Mouse (Mus musculus): ENCODE results near the gene Tle3. TPM values are rescaled to one million over a fixed set of nuclear protein-coding genes. Genes with fewer than 3 reads are reported as not detected.

Gene Tle3
- polyA plus RNA-seq, 1 experiment from 2014 or later: 24.3 TPM

DNA sequence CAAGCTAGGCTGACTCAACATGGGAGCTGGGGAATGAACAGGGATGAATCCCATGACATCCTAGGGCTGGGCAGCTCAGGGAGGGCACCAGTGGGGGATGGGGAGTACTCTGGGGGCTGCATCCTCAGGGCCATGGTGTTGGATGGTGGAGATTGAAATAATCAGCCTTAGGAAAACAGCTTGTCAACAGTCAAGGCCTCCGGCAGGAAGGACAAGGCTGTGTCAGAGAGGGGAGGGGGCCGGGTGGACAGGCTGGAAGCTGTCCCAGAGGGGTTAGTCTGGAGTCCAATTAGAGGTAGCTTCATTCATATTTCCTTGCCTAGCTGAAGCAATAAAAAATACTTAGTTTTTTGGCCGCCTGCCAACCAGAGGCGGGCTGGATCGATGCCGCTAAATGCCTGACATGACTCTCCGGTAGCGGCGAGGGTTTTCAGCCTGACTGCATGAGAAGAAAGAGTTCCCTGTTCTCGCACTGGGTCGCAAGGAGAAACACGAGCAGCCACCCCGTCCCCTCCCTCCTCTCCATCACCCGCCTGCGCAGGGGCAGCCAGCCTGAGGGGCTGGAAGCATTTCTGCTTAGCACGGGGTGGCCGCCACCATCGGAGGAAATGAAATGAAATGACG is 32.9 kb downstream of the Tle3 start:
- Histone ChIP-seq H3K36me3 (ENCODE audit: control insufficient read depth, insufficient read depth) (peaks cover 82% of the 10 kb centered on the region), H3K4me3 (ENCODE audit: low read depth, low read length) (no peak overlapping the region)
- WGBS: 16% methylated on average over 19 of the region's 19 CpGs

DNA sequence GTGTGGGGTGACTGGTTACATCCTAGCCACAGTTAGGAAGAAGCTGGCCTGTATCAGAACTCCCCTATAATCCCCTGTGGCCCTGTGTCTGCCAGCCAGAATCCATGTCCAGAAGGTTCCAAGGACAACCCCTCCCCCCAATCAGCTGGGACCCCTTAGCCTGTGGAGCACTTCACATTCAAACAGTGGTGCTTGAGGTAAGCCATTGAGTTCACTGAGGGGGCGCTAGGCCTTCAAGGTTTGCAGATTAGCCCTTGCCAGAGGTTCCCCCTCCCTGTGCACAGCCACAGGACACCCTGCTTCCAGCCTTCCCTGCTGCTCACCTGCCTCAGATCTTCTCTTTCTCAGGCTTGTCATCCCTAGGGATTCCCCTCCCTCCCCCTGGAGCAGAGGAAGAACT is 34.2 kb downstream of the Tle3 start:
- no peak overlapping the region for H3K4me3 ChIP-seq (ENCODE audit: low read depth, low read length)
- H3K27ac ChIP-seq (ENCODE audit: low read depth, low read length): no peak overlapping the region
- H3K9ac ChIP-seq (ENCODE audit: low read depth, low read length): no peak overlapping the region
- H3K27me3 ChIP-seq (replicated peaks; ENCODE audit: control insufficient read depth, insufficient read depth, low read length): no peaks in the 10 kb centered on the region
- no peak for TF ChIP-seq CTCF (IDR thresholded peaks at IDR 0.05; ENCODE audit: low read depth)
- H3K4me1 ChIP-seq (replicated peaks; ENCODE audit: control insufficient read depth, insufficient read depth, low read length): peaks cover 10% of the 10 kb centered on the region; the same call in 1 of the 2 replicates
- no peaks in the 10 kb centered on the region for H3K9me3 ChIP-seq (ENCODE audit: control insufficient read depth)
- 100% methylated on average over 1 of the region's 1 CpGs for WGBS
- ATAC-seq: no peak
- H3K4me2 ChIP-seq (replicated peaks; ENCODE audit: low read depth): no peak overlapping the region
- H3K36me3 ChIP-seq (ENCODE audit: control insufficient read depth, insufficient read depth): peaks cover 83% of the 10 kb centered on the region

More for the DNA sequence above, 32.9 kb downstream of the Tle3 start:
- no peak overlapping the region for H3K27ac ChIP-seq (ENCODE audit: low read depth, low read length)
- TF ChIP-seq CTCF (IDR thresholded peaks at IDR 0.05; ENCODE audit: low read depth): no peak
- H3K4me1 ChIP-seq (replicated peaks; ENCODE audit: control insufficient read depth, insufficient read depth, low read length): peaks cover 10% of the 10 kb centered on the region; the same call in 1 of the 2 replicates
- no peaks in the 10 kb centered on the region for H3K9me3 ChIP-seq (ENCODE audit: control insufficient read depth)
- peak; percentile 37 for ATAC-seq
- peak overlapping the region; percentile 44 for H3K4me2 ChIP-seq (replicated peaks; ENCODE audit: low read depth)
- no peaks in the 10 kb centered on the region for H3K27me3 ChIP-seq (replicated peaks; ENCODE audit: control insufficient read depth, insufficient read depth, low read length)
- no peak overlapping the region for H3K9ac ChIP-seq (ENCODE audit: low read depth, low read length)

DNA sequence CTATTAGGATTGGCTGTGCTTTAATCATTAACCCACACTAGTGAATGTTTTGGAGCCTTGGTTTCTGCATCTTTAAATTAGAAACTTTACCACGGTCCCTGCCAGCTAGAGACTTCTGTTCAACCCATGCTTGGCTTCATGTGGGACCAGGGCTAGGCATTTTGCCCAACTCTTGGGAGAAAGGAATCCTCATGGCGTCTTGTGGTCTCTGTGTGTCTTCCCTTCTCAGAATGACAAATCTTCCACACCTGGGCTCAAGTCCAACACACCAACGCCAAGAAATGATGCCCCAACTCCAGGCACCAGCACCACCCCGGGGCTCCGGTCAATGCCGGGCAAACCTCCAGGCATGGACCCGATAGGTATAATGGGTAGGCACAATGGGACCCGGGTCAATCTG is 36.9 kb downstream of the Tle3 start:
- 73% methylated on average over 8 of the region's 8 CpGs for WGBS

DNA sequence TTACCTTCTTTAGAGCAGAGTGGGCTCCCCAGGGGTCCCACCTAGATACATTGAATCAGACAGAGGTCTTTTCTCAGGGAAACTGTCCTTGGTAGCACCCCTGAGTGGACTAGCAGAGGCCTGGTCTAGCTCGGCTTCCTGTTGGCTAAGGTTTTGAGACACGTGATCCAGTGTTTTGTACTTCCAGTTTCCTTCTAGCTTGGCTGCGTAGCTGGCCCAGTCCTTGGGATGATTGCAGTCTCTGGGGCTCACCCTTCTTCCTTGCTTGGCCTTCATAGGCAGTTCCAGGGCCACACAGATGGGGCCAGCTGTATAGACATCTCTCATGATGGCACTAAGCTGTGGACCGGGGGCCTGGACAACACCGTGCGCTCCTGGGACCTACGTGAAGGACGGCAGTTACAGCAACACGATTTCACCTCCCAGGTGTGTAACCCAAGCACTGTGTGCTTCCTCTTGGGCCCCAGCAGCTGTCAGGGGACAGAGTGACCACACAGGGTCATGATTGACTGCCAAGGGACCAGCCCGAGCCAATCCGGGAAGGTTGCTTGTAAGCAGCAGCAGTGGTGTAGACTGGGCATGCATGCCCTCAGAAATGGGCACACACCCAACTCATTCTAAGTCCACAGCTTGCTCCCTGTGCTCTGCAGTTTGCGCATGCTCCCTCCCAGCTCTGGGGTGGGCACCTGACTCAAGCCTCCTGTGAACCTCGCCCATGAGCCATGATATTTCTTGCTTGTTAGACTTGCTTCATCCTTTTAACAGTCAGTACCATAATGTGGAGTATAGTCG is 41.7 kb downstream of the Tle3 start:
- ATAC-seq: no peak
- WGBS: 86% methylated on average over 14 of the region's 14 CpGs
- TF ChIP-seq CTCF (IDR thresholded peaks at IDR 0.05; ENCODE audit: low read depth): no peak

More for the DNA sequence above, 36.9 kb downstream of the Tle3 start:
- TF ChIP-seq CTCF (IDR thresholded peaks at IDR 0.05; ENCODE audit: low read depth): no peak
- Histone ChIP-seq H3K4me3 (ENCODE audit: low read depth, low read length) (no peak overlapping the region), H3K4me1 (replicated peaks; ENCODE audit: control insufficient read depth, insufficient read depth, low read length) (peaks cover 10% of the 10 kb centered on the region; the same call in 1 of the 2 replicates), H3K9me3 (ENCODE audit: control insufficient read depth) (no peaks in the 10 kb centered on the region), H3K36me3 (ENCODE audit: control insufficient read depth, insufficient read depth) (peaks cover 87% of the 10 kb centered on the region), H3K27ac (ENCODE audit: low read depth, low read length) (peak overlapping the region; percentile 41; the same call in 1 of the 2 replicates), H3K9ac (ENCODE audit: low read depth, low read length) (no peak overlapping the region), H3K4me2 (replicated peaks; ENCODE audit: low read depth) (no peak overlapping the region), H3K27me3 (replicated peaks; ENCODE audit: control insufficient read depth, insufficient read depth, low read length) (no peaks in the 10 kb centered on the region)
- ATAC-seq: no peak

DNA sequence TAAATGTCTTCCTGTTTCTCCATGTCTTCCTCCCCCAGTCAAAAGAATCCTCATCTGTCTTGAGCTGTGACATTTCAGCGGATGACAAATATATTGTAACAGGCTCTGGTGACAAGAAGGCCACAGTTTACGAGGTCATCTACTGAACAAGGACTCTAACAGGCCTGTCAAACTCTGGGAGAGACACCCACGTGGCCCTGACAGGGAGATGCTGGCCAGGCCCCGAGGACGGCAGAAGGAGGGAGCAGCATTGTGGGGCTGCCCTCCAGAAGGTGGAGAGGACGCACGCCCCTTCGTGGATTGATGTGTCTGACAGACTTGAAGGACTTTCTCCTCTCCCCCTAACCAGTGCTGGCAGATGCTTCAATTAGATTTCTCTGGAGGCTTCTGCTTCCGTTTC is 44.4 kb downstream of the Tle3 start:
- ATAC-seq: no peak
- H3K27ac ChIP-seq (ENCODE audit: low read depth, low read length): no peak overlapping the region
- H3K36me3 ChIP-seq (ENCODE audit: control insufficient read depth, insufficient read depth): peaks cover 67% of the 10 kb centered on the region
- H3K27me3 ChIP-seq (replicated peaks; ENCODE audit: control insufficient read depth, insufficient read depth, low read length): no peaks in the 10 kb centered on the region
- no peak overlapping the region for H3K9ac ChIP-seq (ENCODE audit: low read depth, low read length)
- H3K9me3 ChIP-seq (ENCODE audit: control insufficient read depth): no peaks in the 10 kb centered on the region
- H3K4me3 ChIP-seq (ENCODE audit: low read depth, low read length): no peak overlapping the region
- no peaks in the 10 kb centered on the region for H3K4me1 ChIP-seq (replicated peaks; ENCODE audit: control insufficient read depth, insufficient read depth, low read length)
- H3K4me2 ChIP-seq (replicated peaks; ENCODE audit: low read depth): no peak overlapping the region
- TF ChIP-seq CTCF (IDR thresholded peaks at IDR 0.05; ENCODE audit: low read depth): no peak
- 57% methylated on average over 9 of the region's 9 CpGs for WGBS

More for the DNA sequence above, 41.7 kb downstream of the Tle3 start:
- Histone ChIP-seq H3K4me3 (ENCODE audit: low read depth, low read length) (no peak overlapping the region), H3K4me1 (replicated peaks; ENCODE audit: control insufficient read depth, insufficient read depth, low read length) (no peaks in the 10 kb centered on the region), H3K4me2 (replicated peaks; ENCODE audit: low read depth) (no peak overlapping the region), H3K27ac (ENCODE audit: low read depth, low read length) (no peak overlapping the region), H3K9me3 (ENCODE audit: control insufficient read depth) (no peaks in the 10 kb centered on the region), H3K36me3 (ENCODE audit: control insufficient read depth, insufficient read depth) (peaks cover 92% of the 10 kb centered on the region), H3K27me3 (replicated peaks; ENCODE audit: control insufficient read depth, insufficient read depth, low read length) (no peaks in the 10 kb centered on the region), H3K9ac (ENCODE audit: low read depth, low read length) (no peak overlapping the region)

DNA sequence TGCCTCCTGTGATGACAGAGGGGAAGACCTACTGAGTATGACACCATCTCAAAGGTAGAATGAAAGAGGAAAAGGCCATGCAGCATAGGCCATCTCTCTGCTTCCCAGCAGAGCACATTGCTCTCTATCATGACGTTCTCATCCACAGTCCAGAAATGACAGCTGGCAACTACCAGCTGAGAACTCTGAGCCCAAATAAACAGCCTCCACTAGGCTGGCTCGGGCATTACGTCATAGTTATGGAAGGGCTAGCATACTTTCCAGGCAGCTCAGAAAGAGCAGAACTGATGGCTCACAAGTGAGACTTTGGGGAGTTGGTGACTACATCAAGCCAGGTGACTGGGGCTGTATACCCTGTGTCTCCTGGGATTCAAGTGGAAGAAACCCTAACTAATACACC is 49.5 kb downstream of the Tle3 start:
- WGBS: 66% methylated on average over 3 of the region's 3 CpGs
- H3K4me2 ChIP-seq (replicated peaks; ENCODE audit: low read depth): no peak overlapping the region
- H3K9ac ChIP-seq (ENCODE audit: low read depth, low read length): no peak overlapping the region
- no peak for TF ChIP-seq CTCF (IDR thresholded peaks at IDR 0.05; ENCODE audit: low read depth)
- H3K27me3 ChIP-seq (replicated peaks; ENCODE audit: control insufficient read depth, insufficient read depth, low read length): no peaks in the 10 kb centered on the region
- peaks cover 16% of the 10 kb centered on the region for H3K36me3 ChIP-seq (ENCODE audit: control insufficient read depth, insufficient read depth)
- no peaks in the 10 kb centered on the region for H3K9me3 ChIP-seq (ENCODE audit: control insufficient read depth)
- no peak overlapping the region for H3K4me3 ChIP-seq (ENCODE audit: low read depth, low read length)
- ATAC-seq: no peak
- no peak overlapping the region for H3K27ac ChIP-seq (ENCODE audit: low read depth, low read length)
- H3K4me1 ChIP-seq (replicated peaks; ENCODE audit: control insufficient read depth, insufficient read depth, low read length): no peaks in the 10 kb centered on the region
